Mouse (Mus musculus): ENCODE measurements around the gene Cntn4. TPM values are rescaled to one million over a fixed set of nuclear protein-coding genes. Genes with fewer than 3 reads are reported as not detected.

Gene Cntn4
- polyA plus RNA-seq, 1 experiment from 2014 or later = 0.29 TPM

DNA sequence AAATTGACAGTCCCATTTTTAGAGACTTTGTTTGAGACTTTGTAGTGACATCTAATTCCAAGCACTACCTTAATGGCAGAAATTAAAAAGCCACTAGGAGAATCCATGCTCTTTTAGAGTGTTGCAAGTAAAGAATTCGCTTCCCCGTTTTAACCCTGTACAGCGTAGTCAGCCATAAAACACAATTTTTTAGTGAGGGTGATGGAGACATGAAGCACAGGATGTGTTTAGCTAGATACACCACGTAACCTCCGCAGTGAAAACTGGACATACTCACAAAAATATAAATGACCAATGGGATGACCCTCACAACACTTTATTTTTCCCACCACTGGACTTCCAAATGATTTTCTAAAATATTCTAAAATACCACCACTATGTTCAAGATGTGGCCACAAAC lies 1069.8 kb downstream of the Cntn4 start:
- no peaks in the 10 kb centered on the region for H3K9me3 ChIP-seq (ENCODE audit: control insufficient read depth, low read length)
- no peaks in the 10 kb centered on the region for H3K36me3 ChIP-seq (ENCODE audit: control insufficient read depth, insufficient read depth, low read length)
- no peaks in the 10 kb centered on the region for H3K27me3 ChIP-seq (replicated peaks; ENCODE audit: control insufficient read depth, insufficient read depth, low read length)
- H3K27ac ChIP-seq (ENCODE audit: low read length) = no peak overlapping the region
- no peak for ATAC-seq
- H3K4me2 ChIP-seq (ENCODE audit: low read depth, low read length) = no peak overlapping the region
- 95% methylated on average over 5 of the region's 5 CpGs for WGBS
- H3K4me1 ChIP-seq (ENCODE audit: control insufficient read depth, insufficient read depth, low read length) = no peaks in the 10 kb centered on the region
- no peak overlapping the region for H3K9ac ChIP-seq (ENCODE audit: low read depth, low read length)
- no peak overlapping the region for H3K4me3 ChIP-seq (ENCODE audit: low read length)

DNA sequence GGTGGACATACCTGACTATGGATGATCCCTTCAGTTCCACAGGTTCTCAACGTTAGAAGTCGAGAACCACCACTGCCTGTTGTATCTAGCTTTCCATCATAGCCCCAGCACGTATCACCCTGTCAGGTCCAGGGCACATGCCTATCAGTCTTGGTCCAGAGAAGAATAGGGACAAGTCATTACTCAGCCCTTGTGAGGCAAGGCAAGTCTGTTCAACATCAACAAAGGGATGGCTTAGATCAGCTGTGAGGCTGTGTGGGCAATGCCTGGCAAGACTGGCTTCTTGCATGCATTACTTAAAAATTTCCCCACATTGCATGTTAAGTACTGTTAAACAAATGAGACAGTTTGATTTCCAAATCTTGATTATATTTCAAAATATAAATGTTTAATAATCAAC lies 1070.3 kb downstream of the Cntn4 start:
- no peak for ATAC-seq
- 75% methylated on average over 3 of the region's 3 CpGs for WGBS

More for the DNA sequence above, 1070.3 kb downstream of the Cntn4 start:
- Histone ChIP-seq H3K9ac (ENCODE audit: low read depth, low read length) (no peak overlapping the region), H3K27ac (ENCODE audit: low read length) (no peak overlapping the region), H3K4me1 (ENCODE audit: control insufficient read depth, insufficient read depth, low read length) (no peaks in the 10 kb centered on the region), H3K9me3 (ENCODE audit: control insufficient read depth, low read length) (no peaks in the 10 kb centered on the region), H3K36me3 (ENCODE audit: control insufficient read depth, insufficient read depth, low read length) (no peaks in the 10 kb centered on the region), H3K4me3 (ENCODE audit: low read length) (no peak overlapping the region), H3K27me3 (replicated peaks; ENCODE audit: control insufficient read depth, insufficient read depth, low read length) (no peaks in the 10 kb centered on the region), H3K4me2 (ENCODE audit: low read depth, low read length) (no peak overlapping the region)

Data from intestine, embryonic 16.5 days (tissue).